8 mouse cellular contexts compared by ENCODE assay signal in genomic region chr4:138725127-138725461, GRCm38 (mm10). TPM values are rescaled to one million over a fixed set of nuclear protein-coding genes. Genes with fewer than 3 reads are reported as not detected.
DNase-seq lines count a peak whose midpoint lies in the region; ATAC-seq and TF ChIP-seq lines count a peak whose summit lies in the region.

No protein-coding gene starts in this region.

- no peaks in the 10 kb centered on the region for H3K27me3 ChIP-seq in hindbrain, embryonic 14.5 days (ENCODE audit: control insufficient read depth, insufficient read depth, low read length)
- peaks cover 4% of the 10 kb centered on the region; the same call in 1 of the 2 replicates for H3K27me3 ChIP-seq in limb, embryonic 15.5 days

- 8% methylated on average over 13 of the region's 13 CpGs for WGBS in hindbrain, embryonic 14.5 days
- WGBS in limb, embryonic 15.5 days: 1% methylated on average over 13 of the region's 13 CpGs

- peak overlapping the region; percentile 45 for H3K4me3 ChIP-seq in gastrocnemius, adult 2 months
- H3K4me3 ChIP-seq in hindbrain, embryonic 14.5 days (replicated peaks; ENCODE audit: low read length): peak overlapping the region; percentile 21
- peak overlapping the region; percentile 24 for H3K4me3 ChIP-seq in limb, embryonic 15.5 days

- peak overlapping the region; percentile 50 for H3K4me2 ChIP-seq in hindbrain, embryonic 14.5 days (replicated peaks)
- H3K4me2 ChIP-seq in limb, embryonic 15.5 days: peak overlapping the region; percentile 45

- DNase-seq in cerebellum, adult 11 months: no peak
- peak; percentile 44 for DNase-seq in cerebellum, adult 9-10 months
- DNase-seq in gastrocnemius, adult 2 months: peak; percentile 53
- peak; percentile 55 for DNase-seq in hindbrain, embryonic 14.5 days (ENCODE audit: low spot score)
- peak; percentile 8 for DNase-seq in naive thymus-derived CD4-positive, alpha-beta T cell, adult 2 months (ENCODE audit: low read depth)
- peak; percentile 73 to 82 for DNase-seq in thymus, postnatal 10 days (ENCODE audit: low spot score in 2 of 2)

- TF ChIP-seq CTCF in gastrocnemius, adult 2 months (IDR thresholded peaks at IDR 0.05): no peak

- H3K36me3 ChIP-seq in hindbrain, embryonic 14.5 days (replicated peaks; ENCODE audit: control insufficient read depth, insufficient read depth): no peaks in the 10 kb centered on the region
- no peaks in the 10 kb centered on the region for H3K36me3 ChIP-seq in limb, embryonic 15.5 days

- 0 out of 2 replicates have a peak overlapping the region, but pooled peaks have one; percentile 1 for H3K27ac ChIP-seq in gastrocnemius, adult 2 months
- H3K27ac ChIP-seq in hindbrain, embryonic 14.5 days: peak overlapping the region; percentile 47; the same call in 1 of the 2 replicates
- H3K27ac ChIP-seq in limb, embryonic 15.5 days: peak overlapping the region; percentile 47; the same call in 1 of the 2 replicates

- ATAC-seq in cerebellum, adult (ENCODE audit: insufficient number of reproducible peaks, low FRiP score, low TSS enrichment): 0 out of 2 replicates have a peak, but pooled peaks have one; percentile 49
- ATAC-seq in hindbrain, embryonic 14.5 days (ENCODE audit: low FRiP score): peak; percentile 83
- peak; percentile 64; the same call in 1 of the 2 replicates for ATAC-seq in limb, embryonic 15.5 days (ENCODE audit: insufficient number of reproducible peaks, low FRiP score, low TSS enrichment, low read depth)

- H3K9me3 ChIP-seq in hindbrain, embryonic 14.5 days (ENCODE audit: control insufficient read depth, low read length): no peaks in the 10 kb centered on the region
- no peaks in the 10 kb centered on the region for H3K9me3 ChIP-seq in limb, embryonic 15.5 days

- H3K9ac ChIP-seq in hindbrain, embryonic 14.5 days: peak overlapping the region; percentile 41
- H3K9ac ChIP-seq in limb, embryonic 15.5 days: 0 out of 2 replicates have a peak overlapping the region, but pooled peaks have one; percentile 4

- intact Hi-C loops in gastrocnemius, adult 2 months (cut with DNase I): no loop called here

- peaks cover 20% of the 10 kb centered on the region for H3K4me1 ChIP-seq in hindbrain, embryonic 14.5 days (replicated peaks; ENCODE audit: control insufficient read depth, insufficient read depth, low read length)
- peaks cover 25% of the 10 kb centered on the region for H3K4me1 ChIP-seq in limb, embryonic 15.5 days

RNA-seq across cellular contexts. Expression of gene Pla2g2c, which starts 0.5 kb away (rescaled TPM):
- total RNA-seq in gastrocnemius, adult 2 months (2021): not detected
- 0.21 and 0.55 TPM in 2 replicates for polyA plus RNA-seq in hindbrain, embryonic 14.5 days (2014; fragmentation: Nextera tagmentation; extraction: Ambion mirVana)
- polyA plus RNA-seq in limb, embryonic 15.5 days (2015; fragmentation: Nextera tagmentation; extraction: Ambion mirVana): 0.24 TPM in 1 of 2 replicates, not detected in the other

RNA-seq across cellular contexts. Expression of gene Ubxn10, which starts 11.9 kb away (rescaled TPM):
- total RNA-seq in gastrocnemius, adult 2 months (2021): under 1 TPM in 1 of 2 experiments, not detected in 1; 0.20 TPM
- 4.6 and 5.5 TPM in 2 replicates for polyA plus RNA-seq in hindbrain, embryonic 14.5 days (2014; fragmentation: Nextera tagmentation; extraction: Ambion mirVana)
- polyA plus RNA-seq in limb, embryonic 15.5 days (2015; fragmentation: Nextera tagmentation; extraction: Ambion mirVana): 0.43 and 0.54 TPM in 2 replicates

RNA-seq across cellular contexts. Expression of gene Pla2g2f, which starts 32.3 kb away (rescaled TPM):
- total RNA-seq in gastrocnemius, adult 2 months (2021): not detected
- not detected in 2 replicates for polyA plus RNA-seq in hindbrain, embryonic 14.5 days (2014; fragmentation: Nextera tagmentation; extraction: Ambion mirVana)
- polyA plus RNA-seq in limb, embryonic 15.5 days (2015; fragmentation: Nextera tagmentation; extraction: Ambion mirVana): 60.8 and 64.7 TPM in 2 replicates

RNA-seq across cellular contexts. Expression of gene Pla2g2d, which starts 50.4 kb away (rescaled TPM):
- total RNA-seq in gastrocnemius, adult 2 months (2021): under 1 TPM in 1 of 2 experiments, not detected in 1; 0.28 TPM
- 0.62 and 0.74 TPM in 2 replicates for polyA plus RNA-seq in hindbrain, embryonic 14.5 days (2014; fragmentation: Nextera tagmentation; extraction: Ambion mirVana)
- 0.26 and 0.51 TPM in 2 replicates for polyA plus RNA-seq in limb, embryonic 15.5 days (2015; fragmentation: Nextera tagmentation; extraction: Ambion mirVana)

Comparison
In these comparisons a context has a peak if more than half of its experiments do, and no peak if none do; other contexts are left out.
1. RNA of gene Pla2g2f, which starts 32.3 kb away (polyA plus RNA-seq): 60.8 to 64.7 TPM in limb, embryonic 15.5 days; not detected in hindbrain, embryonic 14.5 days; every median in the first group is over 10 times any median in the second.
2. Peak in every context shown above with its lines, with median percentiles within 50 percentile points of each other: ATAC-seq, H3K27ac ChIP-seq and H3K4me3 ChIP-seq.